Comparison of ENCODE assay signal across 7 mouse cellular contexts in the genomic region with DNA sequence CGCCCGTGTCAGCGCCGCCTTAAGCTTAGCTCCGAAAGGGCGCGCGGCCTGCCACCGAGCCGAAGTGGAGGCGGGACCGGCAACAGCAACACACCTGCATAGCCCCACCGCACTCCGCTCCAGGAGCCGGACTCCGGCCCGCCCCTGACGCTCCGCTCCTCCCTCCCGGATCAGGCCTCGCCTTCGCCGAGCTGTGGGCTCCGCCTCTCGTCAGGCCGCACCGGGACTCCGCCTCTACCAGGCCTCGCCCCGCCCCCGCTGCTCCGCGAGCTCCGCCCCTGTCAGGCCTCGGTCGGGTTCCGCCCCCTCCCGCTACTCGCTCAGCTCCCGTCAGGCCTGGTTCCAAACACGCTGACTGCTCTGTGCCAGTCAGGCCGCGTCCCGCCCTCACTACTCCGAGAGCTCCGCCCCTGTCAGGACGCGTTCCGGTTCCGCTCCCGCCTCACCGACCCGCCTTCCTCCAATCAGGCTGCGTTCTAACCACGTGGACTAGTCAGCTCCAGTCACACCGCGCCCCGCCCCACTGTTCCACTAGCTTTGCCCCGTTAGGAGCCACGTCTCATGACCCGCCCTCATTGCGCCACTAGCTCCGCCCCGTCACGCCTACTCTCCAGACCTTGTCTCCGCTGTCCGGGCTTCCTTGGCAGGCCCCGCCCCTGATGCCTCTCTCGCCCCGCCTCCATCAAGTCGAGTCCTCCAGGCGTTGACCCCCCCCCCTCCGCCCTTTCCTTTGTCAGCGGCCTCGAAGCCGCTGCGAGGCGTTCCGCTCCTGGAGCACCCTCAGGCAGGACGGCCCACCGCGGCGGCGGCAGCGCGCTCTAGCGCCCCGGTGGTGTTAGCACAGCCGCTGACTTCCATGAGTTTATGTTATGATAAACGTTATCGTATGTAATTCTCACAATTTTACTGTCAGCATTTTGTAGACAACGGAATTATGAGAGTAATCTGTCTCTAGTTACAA. TPM values are rescaled to one million over a fixed set of nuclear protein-coding genes. Genes with fewer than 3 reads are reported as not detected.
DNase-seq lines count a peak whose midpoint lies in the region; ATAC-seq lines count a peak whose summit lies in the region.

Gene Dnpep, minus strand, starts transcription at position 750 of the 961 bp plus-strand sequence.

- peak within 1 kb of the TSS; percentile 61 for H3K4me3 ChIP-seq in embryonic facial prominence, embryonic 12.5 days
- H3K4me3 ChIP-seq in limb, embryonic 11.5 days (ENCODE audit: low read depth, low read length) = peak within 1 kb of the TSS; percentile 65
- H3K4me3 ChIP-seq in midbrain, embryonic 14.5 days (replicated peaks; ENCODE audit: low read depth, low read length) = peak within 1 kb of the TSS; percentile 72

- under 1% methylated on average over 89 of the region's 92 CpGs for WGBS in embryonic facial prominence, embryonic 12.5 days
- WGBS in limb, embryonic 11.5 days = under 1% methylated on average over 92 of the region's 92 CpGs
- WGBS in midbrain, embryonic 14.5 days = under 1% methylated on average over 91 of the region's 92 CpGs

- H3K27me3 ChIP-seq in embryonic facial prominence, embryonic 12.5 days = no peaks in the 10 kb centered on the region
- no peaks in the 10 kb centered on the region for H3K27me3 ChIP-seq in limb, embryonic 11.5 days (ENCODE audit: control insufficient read depth, insufficient read depth, low read length)
- no peaks in the 10 kb centered on the region for H3K27me3 ChIP-seq in midbrain, embryonic 14.5 days (ENCODE audit: control insufficient read depth, insufficient read depth, low read length)

- peak; percentile 98 for ATAC-seq in embryonic facial prominence, embryonic 12.5 days (ENCODE audit: insufficient number of reproducible peaks, insufficient read depth, low FRiP score, low TSS enrichment)
- ATAC-seq in limb, embryonic 11.5 days (ENCODE audit: insufficient number of reproducible peaks, low FRiP score, low TSS enrichment, low read depth) = peak; percentile 98
- ATAC-seq in midbrain, embryonic 14.5 days (ENCODE audit: low FRiP score, low TSS enrichment) = peak; percentile 99

- H3K9me3 ChIP-seq in embryonic facial prominence, embryonic 12.5 days = no peaks in the 10 kb centered on the region
- H3K9me3 ChIP-seq in limb, embryonic 11.5 days (ENCODE audit: control insufficient read depth, low read length) = no peaks in the 10 kb centered on the region
- H3K9me3 ChIP-seq in midbrain, embryonic 14.5 days (ENCODE audit: control insufficient read depth, low read length) = no peaks in the 10 kb centered on the region

- peak within 1 kb of the TSS; percentile 54 for H3K4me2 ChIP-seq in embryonic facial prominence, embryonic 12.5 days (replicated peaks)
- H3K4me2 ChIP-seq in limb, embryonic 11.5 days (ENCODE audit: low read depth, severe bottlenecking) = peak within 1 kb of the TSS; percentile 79
- H3K4me2 ChIP-seq in midbrain, embryonic 14.5 days (ENCODE audit: low read length) = peak within 1 kb of the TSS; percentile 80

- DNase-seq in adrenal gland, postnatal 25 days = peak; percentile 100
- peak; percentile 100 for DNase-seq in heart, adult 11 months
- DNase-seq in kidney, adult 18-20 months = peak; percentile 100
- peak; percentile 100 for DNase-seq in limb, embryonic 11.5 days (ENCODE audit: low spot score)
- peak; percentile 100 for DNase-seq in midbrain, embryonic 14.5 days
- peak; percentile 100 for DNase-seq in spleen, adult 18-20 months

- peaks cover 28% of the 10 kb centered on the region for H3K36me3 ChIP-seq in embryonic facial prominence, embryonic 12.5 days
- H3K36me3 ChIP-seq in limb, embryonic 11.5 days (ENCODE audit: control insufficient read depth, insufficient read depth, low read length) = peaks cover 6% of the 10 kb centered on the region
- H3K36me3 ChIP-seq in midbrain, embryonic 14.5 days (ENCODE audit: control insufficient read depth, insufficient read depth, low read length) = peaks cover 29% of the 10 kb centered on the region

- peaks cover 8% of the 10 kb centered on the region for H3K4me1 ChIP-seq in embryonic facial prominence, embryonic 12.5 days
- peaks cover 5% of the 10 kb centered on the region; the same call in 1 of the 2 replicates for H3K4me1 ChIP-seq in limb, embryonic 11.5 days (ENCODE audit: control insufficient read depth, insufficient read depth, low read length)
- H3K4me1 ChIP-seq in midbrain, embryonic 14.5 days (ENCODE audit: control insufficient read depth, insufficient read depth, low read length) = peaks cover 6% of the 10 kb centered on the region; the same call in 1 of the 2 replicates

- H3K27ac ChIP-seq in embryonic facial prominence, embryonic 12.5 days = peak within 1 kb of the TSS; percentile 88
- H3K27ac ChIP-seq in limb, embryonic 11.5 days (replicated peaks; ENCODE audit: low read depth, low read length) = peak within 1 kb of the TSS; percentile 73
- H3K27ac ChIP-seq in midbrain, embryonic 14.5 days (replicated peaks; ENCODE audit: low read depth, low read length) = peak within 1 kb of the TSS; percentile 85

- peak within 1 kb of the TSS; percentile 63 for H3K9ac ChIP-seq in embryonic facial prominence, embryonic 12.5 days
- peak within 1 kb of the TSS; percentile 66; the same call in 1 of the 2 replicates for H3K9ac ChIP-seq in limb, embryonic 11.5 days (ENCODE audit: low read length)
- H3K9ac ChIP-seq in midbrain, embryonic 14.5 days (replicated peaks; ENCODE audit: low read length) = peak within 1 kb of the TSS; percentile 74

RNA-seq across cellular contexts. Expression of gene Dnpep, which starts in this region (rescaled TPM):
- 91.1 and 117 TPM in 2 replicates for total RNA-seq in adrenal gland, postnatal 25 days (2021)
- 136 and 143 TPM in 2 replicates for polyA plus RNA-seq in embryonic facial prominence, embryonic 12.5 days (2016; fragmentation: Nextera tagmentation; extraction: Ambion mirVana)
- polyA plus RNA-seq in limb, embryonic 11.5 days (2014; fragmentation: Nextera tagmentation; extraction: Ambion mirVana) = 112 TPM in 2 replicates
- 146 and 152 TPM in 2 replicates for polyA plus RNA-seq in midbrain, embryonic 14.5 days (2014; fragmentation: Nextera tagmentation; extraction: Ambion mirVana)

Comparison
In these comparisons a context has a peak if more than half of its experiments do, and no peak if none do; other contexts are left out.
1. Peak in every context shown above with its lines: DNase-seq, ATAC-seq, H3K4me3 ChIP-seq and H3K27ac ChIP-seq.